Mouse (Mus musculus) heart, adult 2 months (tissue): ENCODE results near the gene Filip1l.

Source experiments
- CTCF ChIP-seq: fragments of 200-600 bp; IDR thresholded peaks from 2 replicates; pipeline ENCODE4 v1.8.1; 2022; ENCODE audit warnings: antibody characterized with exemption, mild to moderate bottlenecking, moderate library complexity
- EP300 ChIP-seq: fragments of 200-500 bp; IDR thresholded peaks from 2 replicates; pipeline ENCODE4 v1.6.1; 2011; ENCODE audit warnings: low read depth, low read length, control low read depth; ENCODE audit not compliant: insufficient read depth
- POLR2A ChIP-seq: fragments of 200-500 bp; IDR thresholded peaks from 2 replicates; pipeline ENCODE4 v1.6.1; 2011; ENCODE audit warnings: mild to moderate bottlenecking, low read depth, low read length, control low read depth; ENCODE audit not compliant: insufficient read depth

DNA sequence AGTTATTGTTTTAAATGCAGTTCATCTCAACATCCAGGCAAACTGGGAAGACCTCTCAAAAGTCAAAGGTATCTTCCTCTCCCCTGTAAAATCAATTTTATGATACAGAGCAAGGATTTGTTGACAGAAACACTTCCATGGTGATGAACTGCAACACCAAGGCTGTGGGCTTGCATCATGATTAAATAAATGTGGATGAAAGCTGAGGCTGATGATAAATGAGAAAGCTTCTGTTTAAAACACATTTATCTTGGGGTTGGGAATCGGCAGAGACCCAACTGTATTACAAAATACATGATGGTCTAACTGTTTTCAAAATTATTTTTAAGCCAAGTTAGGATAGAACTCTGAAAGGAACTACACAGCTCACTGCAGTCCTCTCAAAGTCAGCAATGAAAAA, 220.9 kb downstream of the Filip1l start:
- TF ChIP-seq EP300 (no peak), POLR2A (no peak), CTCF (no peak)
